Mouse (Mus musculus) brain, embryonic 14.5 days (tissue): ENCODE measurements around the gene Lsm7. TPM values are rescaled to one million over a fixed set of nuclear protein-coding genes. Genes with fewer than 3 reads are reported as not detected.
"Not testable (repeated sequence)": the region's sequence is repeated elsewhere in the genome, so short reads cannot be mapped to it uniquely, and the experiment has no call there.

Experiments used
- DNase-seq: peaks from one replicate; pipeline ENCODE4 v3.0.0-alpha.2; 2011; ENCODE audit warnings: low read depth
- CTCF ChIP-seq: fragments of 200-500 bp; IDR thresholded peaks from 2 replicates; pipeline ENCODE4 v1.5.1; 2012; ENCODE audit warnings: inconsistent platforms, mild to moderate bottlenecking, moderate library complexity, borderline replicate concordance; ENCODE audit not compliant: insufficient read depth, insufficient read length; ENCODE audit errors: extremely low read depth
- POLR2A ChIP-seq: fragments of 200-500 bp; IDR thresholded peaks from 2 replicates; pipeline ENCODE4 v1.6.1; 2012; ENCODE audit warnings: mild to moderate bottlenecking, inconsistent platforms, borderline replicate concordance; ENCODE audit not compliant: poor library complexity, insufficient read depth, insufficient read length, severe bottlenecking; ENCODE audit errors: extremely low read depth
- polyA plus RNA-seq: library from polyadenylated mRNA; depleted of rRNA; stranded (reverse); fragments of >200 nt; gene quantifications from 2 replicates; pipeline ENCODE4 v1.2.3, GENCODE M21; 2012

Gene Lsm7
- polyA plus RNA-seq, 1 experiment: 278 TPM

DNA sequence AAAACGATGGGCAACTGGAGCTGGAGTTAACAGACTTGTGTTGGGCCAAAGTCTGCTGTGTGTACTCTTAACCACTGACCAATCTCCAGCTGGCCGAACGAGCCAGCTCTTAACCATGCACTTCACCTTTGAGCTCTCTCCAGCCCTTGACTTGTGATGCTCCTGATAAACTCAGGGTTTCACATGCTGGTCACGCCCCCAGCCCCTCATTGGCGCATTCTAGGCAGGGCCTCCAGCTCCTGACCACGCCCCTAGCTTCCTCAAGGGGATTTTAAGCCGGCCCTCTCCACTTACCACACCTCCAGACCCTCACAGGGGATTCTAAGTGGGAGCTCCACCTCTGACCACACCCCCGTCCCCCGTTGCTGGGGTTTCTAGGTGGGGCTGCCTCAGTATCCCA is 23.9 kb downstream of the Lsm7 start:
- DNase-seq: peak; percentile 71

DNA sequence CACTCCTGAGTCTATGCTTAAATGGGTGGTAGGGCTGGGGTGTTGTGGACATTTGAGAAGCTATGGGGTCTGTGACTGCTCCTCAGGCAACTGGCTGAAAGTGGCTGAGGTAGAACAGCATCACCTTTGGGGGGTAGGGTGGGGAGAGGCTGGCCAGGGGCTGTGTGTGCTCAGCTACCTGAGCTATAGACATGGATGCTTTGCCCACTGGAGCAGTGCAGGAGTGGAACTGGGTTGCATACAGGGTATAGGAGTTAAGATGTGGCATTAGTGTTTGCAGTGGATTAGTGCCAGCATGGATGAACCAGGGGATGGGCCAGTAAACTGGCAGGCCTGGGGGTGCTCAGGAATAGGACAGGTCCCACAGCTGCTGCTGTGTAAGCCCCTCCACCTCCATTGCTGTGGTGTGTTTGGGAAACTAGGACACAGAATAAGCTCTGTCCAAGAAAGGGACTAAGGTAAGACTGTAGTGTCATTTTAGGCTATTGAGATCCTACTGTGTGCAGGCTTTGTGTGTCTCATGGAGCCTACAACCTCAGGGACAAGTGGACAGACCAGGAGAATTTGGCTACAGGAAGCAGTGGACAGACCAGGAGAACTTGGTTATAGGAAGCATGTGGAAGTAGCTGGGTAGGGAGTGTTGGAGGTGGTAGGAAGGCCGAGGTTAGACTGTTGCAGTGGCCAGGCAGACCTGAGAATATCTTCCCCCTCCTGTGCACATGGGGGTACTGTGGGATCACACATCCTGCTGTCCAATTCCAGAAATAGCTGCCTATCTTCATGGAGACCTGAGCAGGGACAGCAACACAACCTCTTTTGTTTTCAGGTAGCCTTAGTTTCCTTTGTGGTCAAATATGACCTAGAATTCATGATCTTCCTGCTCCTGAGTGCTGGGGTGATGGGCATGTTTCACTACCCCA is 25.4 kb downstream of the Lsm7 start:
- TF ChIP-seq POLR2A (no peak), CTCF (no peak)
- DNase-seq: no peak

More for the DNA sequence above, 23.9 kb downstream of the Lsm7 start:
- TF ChIP-seq POLR2A (no peak), CTCF (no peak)

DNA sequence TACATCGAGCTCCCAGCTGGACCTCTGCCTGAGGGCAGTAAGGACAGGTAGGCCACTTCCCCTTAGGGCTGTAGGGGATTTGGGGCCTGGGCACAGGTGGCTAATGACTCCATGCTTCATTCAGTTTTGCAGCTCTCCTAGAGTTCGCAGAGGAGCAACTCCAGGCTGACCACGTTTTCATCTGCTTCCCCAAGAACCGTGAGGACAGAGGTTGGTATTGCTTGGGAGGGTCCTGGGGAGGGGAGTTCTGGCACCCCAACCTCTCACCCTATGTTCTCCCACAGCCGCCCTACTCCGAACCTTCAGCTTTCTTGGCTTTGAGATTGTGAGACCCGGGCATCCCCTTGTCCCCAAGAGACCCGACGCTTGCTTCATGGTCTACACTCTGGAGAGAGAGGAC is 26.4 kb downstream of the Lsm7 start:
- not testable (repeated sequence) for DNase-seq

DNA sequence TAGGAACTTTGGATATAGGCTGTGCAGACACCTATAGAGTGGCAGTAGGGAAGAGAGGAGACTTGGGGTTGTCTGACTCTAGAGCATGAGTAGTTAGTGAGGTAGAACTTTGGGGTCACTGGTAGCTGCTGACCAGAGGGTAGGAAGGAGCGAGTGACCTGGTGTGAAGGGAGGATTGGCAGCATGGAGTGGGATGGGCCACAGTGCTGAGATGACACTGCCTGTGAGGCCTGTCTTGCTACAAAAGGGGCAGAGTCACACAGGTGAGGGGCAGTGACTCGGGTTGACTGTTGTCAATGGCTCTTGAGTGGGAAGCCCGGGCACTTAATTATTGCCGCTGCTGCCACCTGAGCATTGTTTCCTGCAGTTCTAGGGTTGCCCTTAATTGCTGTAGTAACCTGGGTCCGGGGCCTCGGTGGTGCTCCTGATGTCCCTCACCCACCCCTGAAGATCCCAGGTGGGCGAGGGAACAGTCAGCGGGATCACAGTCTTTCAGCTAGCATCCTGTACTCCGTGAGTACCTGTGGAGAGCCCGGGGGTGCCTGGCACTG is 27.1 kb downstream of the Lsm7 start:
- no peak for DNase-seq

DNA sequence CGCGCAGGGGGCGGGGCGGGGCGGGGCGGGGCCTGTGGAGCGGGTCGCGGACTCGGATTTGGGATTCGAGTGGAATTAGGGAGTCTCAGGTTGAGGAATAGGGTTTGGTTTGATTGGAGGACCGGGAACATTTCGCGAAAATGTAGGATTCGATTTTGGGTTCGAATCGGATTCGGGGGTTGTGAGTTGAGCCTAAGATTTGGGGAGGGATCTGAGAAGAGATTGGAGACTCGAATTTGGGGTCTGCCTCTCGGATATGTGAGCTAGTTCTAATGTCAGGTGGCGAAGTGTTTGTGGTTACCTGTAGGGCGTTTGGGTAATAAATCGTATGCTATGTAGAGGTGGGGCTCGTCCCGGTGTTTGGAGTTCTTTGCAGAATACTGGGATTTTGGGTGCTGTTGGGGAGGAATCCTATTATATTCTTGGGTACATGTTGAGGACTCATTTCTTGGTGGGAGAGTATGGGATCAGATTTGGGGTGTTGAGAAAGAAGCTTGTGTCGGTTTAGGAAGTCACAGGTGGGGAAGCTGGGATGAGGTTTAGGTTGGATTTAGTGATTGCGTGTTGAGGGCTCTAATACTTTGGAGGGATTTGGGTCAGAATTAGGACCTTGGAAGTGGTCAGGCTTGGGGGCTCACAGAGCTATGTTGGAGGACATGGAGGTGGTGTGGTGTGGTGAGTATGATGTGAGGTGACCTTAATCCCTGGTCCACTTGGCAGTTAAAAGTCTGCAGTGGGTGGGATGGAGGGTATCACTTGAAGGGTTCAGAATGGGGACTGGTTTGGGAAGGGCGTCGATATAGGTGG is 27.7 kb downstream of the Lsm7 start:
- DNase-seq: no peak

More for the DNA sequence above, 27.1 kb downstream of the Lsm7 start:
- TF ChIP-seq POLR2A (no peak), CTCF (no peak)

DNA sequence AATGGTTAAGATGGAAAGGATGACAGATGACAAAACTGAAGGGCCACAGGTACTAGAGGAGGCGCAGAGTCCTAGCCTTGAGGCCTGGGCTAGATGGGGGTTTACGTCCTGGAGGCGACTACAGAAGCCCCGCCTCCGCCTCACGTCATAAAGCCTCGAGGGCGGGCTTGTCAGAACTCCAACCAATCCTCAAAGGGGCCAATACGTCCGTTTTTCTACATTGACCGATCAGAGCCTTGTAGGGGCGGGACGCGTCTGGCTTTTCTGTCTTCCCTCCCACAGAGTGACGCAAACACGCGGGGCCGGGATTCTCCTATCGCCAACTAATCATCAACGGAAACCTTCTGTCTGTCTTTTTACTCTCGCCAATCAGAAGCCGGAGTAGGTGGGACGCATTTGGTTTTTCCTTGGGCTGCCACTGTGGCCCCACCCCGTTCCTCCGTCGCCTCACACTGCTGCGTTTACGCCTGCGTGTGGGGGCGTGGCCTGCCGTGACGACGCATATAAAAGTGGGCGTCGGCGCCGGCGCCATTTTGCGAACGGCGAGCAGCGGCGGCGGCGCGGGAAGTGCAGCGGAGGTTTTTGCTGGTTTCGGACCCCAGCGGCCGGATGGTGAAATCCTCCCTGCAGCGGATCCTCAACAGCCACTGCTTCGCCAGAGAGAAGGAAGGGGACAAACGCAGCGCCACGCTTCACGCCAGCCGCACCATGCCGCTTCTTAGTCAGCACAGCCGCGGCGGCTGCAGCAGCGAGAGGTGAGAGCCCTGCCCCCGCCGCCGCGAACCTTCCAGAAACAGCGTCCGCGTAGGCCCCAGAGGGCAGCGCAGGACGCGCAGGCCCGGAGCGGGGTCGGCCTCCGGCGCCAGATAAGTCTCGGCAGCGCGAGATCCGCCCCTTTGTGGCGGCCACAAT is 28.6 kb downstream of the Lsm7 start, which contains the start of gene Oaz1:
Gene Oaz1 (plus strand): TSS at position 506 of the 912 bp plus-strand sequence.
- DNase-seq: peak; percentile 100
- TF ChIP-seq POLR2A (peak; percentile 77), CTCF (no peak)

More for the DNA sequence above, 27.7 kb downstream of the Lsm7 start:
- TF ChIP-seq CTCF (no peak), POLR2A (no peak)

DNA sequence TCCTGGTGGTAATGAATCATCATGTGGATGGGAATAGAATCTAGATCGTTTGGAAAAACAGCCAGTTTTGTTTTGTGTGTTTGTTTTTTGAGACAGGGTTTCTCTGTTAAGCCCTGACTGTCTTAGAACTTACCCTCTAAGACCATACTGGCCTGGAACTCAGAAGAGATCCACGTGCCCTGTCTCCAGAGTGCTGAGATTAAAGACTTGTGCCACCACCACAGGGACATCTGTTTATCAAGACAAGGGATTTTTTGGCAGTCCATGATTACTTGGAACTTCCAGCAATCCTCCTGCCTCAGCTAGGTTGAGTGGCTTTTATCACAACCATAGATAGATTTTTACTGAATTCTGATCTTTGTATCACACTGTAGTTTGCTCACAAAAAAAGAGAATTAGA is 30.2 kb downstream of the Lsm7 start:
- no peak for TF ChIP-seq CTCF
- TF ChIP-seq POLR2A: no peak
- no peak for DNase-seq

DNA sequence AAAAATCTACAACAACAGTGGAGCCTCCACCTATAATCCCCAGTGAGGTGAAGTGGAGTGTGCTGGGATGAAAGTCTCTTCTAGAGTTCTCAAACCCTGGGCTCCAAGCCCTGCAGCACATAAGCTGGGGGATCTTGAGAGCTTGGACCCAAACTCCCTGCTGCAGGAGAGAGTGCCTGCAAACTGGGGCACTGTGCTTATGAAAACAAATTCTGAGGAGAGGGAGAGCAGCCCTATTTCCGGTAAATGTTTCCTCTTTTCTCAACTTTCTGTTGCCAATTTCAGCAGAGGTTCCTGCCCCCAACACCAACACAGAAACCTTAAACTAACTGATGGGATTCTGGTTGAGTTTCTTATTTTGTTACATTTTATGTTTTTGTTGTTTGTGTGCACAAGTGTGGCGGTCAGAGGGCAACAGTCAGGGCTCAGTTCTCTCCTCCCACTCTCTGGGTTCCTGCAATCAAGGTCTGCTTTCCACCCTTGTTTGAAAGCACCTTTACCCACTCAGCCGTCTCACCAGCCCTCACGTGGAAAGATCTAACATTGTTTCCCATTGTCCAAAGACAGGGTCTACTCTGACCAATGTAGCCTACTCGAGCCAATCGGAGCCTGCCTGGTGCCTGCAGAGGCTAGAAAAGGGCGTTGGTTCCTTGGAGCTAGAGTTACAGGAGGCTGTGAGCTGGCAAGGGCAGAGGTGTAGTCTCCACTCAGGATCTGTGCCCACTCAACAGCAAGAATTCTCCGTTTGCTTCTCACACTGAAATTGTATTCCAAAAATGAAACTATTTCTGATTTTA is 31.0 kb downstream of the Lsm7 start:
- no peak for TF ChIP-seq CTCF
- no peak for TF ChIP-seq POLR2A
- no peak for DNase-seq

DNA sequence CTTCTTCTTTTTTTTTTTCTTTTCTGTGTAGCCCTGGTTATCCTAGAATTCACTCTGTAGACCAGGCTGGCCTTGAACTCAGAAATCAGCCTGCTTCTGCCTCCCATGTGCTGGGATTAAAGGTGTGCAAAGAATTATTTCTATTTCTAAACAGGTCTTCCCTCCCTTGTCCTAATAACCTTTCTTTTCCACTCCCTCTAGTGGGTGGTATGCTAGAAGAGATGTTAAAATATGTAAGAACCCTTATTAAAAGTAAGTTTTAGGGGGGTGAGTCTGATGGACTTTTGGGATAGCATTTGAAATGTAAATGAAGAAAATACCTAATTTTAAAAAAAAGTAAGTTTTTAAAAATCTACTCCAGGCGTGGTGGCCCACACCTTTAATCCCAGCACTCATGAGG is 31.7 kb downstream of the Lsm7 start:
- TF ChIP-seq POLR2A (no peak), CTCF (no peak)
- DNase-seq: no peak

DNA sequence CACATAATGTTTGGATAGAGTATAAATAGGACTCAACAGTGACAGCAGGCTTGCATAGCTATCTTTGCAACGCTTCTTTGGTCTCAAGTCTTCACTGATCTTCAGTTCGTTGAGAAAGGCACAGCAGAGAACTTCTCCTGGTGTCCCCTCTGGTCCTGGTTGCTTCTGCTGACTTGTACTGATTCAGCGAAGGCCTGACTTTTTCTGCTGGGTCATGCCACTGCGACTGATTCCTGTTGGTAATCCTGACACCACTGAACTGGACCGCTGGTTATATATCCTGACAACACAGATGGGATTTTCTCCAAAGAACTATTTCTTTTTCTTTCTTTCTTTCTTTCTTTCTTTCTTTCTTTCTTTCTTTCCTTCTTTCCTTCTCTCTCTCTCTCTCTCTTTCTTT is 32.5 kb downstream of the Lsm7 start:
- no peak for DNase-seq
- TF ChIP-seq CTCF (no peak), POLR2A (no peak)
